Mouse (Mus musculus) 416B (cell line): ENCODE measurements around the gene Gm14139.
"Not testable (repeated sequence)": the region's sequence is repeated elsewhere in the genome, so short reads cannot be mapped to it uniquely, and the experiment has no call there.

Source experiments
- DNase-seq: peaks from one replicate; pipeline ENCODE4 v3.0.0; 2011; ENCODE audit warnings: low read depth

Gene Gm14139

DNA sequence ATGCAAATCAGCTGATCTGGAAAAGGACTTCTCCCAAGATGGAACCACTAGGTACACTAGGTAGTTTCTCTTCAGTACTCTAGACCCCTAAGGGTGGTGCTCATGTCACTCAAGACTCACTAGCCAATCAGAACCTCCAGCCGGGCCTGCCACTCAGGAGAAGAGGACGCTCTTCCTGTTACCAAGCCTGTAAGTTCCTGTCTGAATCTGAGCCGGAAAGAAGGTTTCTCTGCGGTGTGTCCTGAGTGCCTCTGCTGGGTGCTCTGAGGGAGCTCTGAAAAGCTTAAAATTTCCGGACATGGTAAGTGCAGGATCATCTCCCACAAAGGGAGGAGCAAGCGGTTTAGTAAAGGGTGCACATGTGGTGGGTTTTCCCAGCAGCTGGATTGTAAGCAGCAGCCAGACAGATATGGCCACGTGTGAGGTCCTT lies at the start of gene Gm14139:
Gm14139 (plus strand) TSS at position 186 of the 430 bp plus-strand sequence.
- peak; percentile 61 for DNase-seq

DNA sequence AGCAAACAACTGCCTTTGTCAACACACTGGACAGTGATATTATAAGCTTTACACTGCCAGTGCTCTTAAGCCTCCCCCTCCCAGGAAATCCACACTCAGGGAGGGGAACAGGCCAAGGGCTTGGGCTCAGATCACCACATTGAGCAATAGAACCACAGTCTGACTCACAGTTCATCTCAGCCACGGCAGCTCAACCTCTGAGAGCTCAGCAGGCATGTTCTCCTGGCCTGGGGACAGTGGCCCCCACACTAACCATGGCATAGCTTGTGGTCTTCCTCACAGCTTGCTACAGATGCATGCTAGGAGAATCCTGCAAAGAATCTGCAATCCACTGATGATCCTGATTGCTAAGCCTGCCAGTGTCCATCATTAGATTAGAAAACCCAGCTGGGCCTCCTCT lies 49.6 kb upstream of the Gm14139 start:
- DNase-seq, result peak; percentile 88

DNA sequence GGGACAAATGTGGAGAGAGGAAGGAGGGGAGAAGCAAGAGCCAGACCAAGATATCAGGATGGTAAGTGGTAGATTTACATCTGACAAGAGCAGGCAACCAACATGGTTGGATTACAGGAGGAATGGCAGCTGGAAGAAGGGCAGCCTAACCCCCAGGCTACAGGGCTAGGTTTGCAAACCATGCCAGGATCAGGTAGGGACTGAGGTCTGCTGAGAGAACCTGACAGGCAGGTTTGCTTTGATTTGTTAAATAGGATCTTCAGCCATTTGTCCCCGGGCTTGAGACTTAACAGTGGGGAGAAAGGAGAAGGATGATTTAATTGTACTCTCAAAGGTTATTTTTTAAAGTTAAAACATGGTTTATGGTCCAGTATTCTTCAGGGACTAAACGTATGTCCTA lies 48.8 kb upstream of the Gm14139 start:
- DNase-seq, result no peak

DNA sequence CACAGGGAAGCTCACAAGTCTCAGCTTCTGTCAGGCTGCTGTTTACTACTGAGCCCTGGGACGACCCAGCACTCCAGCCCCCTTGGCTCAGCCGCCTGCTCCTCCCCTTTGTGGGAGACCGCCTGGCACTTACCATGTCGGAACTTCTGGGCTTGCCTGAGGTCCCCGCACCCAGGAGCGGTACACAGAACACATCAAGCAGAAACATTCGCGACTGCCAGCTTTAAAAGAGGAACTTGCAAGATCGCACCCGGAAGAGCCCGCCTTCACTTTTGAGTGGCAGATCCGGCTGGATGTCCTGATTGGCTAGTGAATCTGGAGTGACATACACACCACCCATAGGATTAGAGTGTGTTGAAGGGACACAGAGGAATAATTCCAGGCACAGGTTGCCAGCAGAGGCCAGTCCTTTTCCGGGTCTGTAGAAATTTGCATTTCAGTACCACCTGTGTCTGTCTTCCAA lies 45.1 kb upstream of the Gm14139 start, which contains the start of gene Zfp120:
Zfp120 (minus strand) TSS at position 274 of the 463 bp plus-strand sequence.
- DNase-seq, result peak; percentile 98

DNA sequence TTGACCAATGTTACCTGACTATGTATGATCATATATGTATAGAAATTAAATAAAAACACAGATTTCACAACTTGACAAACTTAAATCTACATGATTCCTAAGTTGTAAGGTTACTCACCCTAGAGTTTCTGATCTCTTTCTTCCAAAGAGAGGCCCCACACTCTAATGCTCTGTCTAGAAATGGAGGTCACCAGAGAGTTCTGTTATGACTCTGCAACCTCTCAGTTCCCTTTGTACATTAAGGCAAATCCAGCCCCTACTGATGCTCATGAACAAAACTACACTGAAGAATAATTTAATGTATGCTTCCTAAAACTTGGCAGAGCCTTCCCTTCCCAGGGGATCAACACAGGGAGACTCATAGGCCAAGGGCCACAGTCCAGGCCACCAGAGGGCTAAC lies 14.9 kb upstream of the Gm14139 start:
- DNase-seq, result no peak

DNA sequence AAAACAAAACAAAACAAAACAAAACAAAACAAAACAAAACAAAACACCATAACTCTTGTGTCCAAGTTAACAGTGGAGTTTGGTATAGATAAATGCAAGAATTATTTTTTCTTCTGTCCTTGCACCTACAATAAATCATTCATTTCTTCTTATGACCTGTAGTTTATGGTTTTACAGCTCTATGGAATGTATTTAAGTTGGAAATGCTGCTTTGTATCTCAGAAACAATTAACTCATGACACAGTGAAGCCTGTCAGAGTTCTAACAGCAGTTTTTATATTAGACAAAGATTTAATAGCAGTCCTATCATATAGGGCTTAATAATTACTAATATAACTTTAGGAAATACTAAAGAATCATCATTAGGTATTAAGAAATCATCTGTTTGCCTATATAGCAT lies 7.7 kb upstream of the Gm14139 start:
- DNase-seq, result no peak

DNA sequence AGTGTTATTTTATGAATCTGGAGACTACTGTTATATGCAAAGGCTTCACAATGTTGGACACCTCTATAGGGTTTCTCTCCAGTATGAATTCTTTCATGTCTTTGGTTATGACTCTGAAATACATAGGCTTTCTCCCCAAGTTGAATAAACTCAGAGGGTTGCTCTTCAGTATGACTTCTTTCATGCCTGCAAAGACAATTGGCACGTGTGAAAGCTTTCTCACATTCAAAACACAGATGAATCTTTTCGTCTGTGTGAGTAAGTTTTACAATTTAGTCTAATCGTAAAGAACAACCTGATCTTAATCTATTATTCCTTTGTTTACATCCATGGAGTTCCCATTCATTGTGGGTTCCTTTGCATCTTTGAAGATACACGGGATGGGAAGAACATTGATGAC lies 2.0 kb upstream of the Gm14139 start, which contains the start of gene Gm10770:
Gm10770 (minus strand) TSS at position 101 of the 400 bp plus-strand sequence.
- not testable (repeated sequence) for DNase-seq

DNA sequence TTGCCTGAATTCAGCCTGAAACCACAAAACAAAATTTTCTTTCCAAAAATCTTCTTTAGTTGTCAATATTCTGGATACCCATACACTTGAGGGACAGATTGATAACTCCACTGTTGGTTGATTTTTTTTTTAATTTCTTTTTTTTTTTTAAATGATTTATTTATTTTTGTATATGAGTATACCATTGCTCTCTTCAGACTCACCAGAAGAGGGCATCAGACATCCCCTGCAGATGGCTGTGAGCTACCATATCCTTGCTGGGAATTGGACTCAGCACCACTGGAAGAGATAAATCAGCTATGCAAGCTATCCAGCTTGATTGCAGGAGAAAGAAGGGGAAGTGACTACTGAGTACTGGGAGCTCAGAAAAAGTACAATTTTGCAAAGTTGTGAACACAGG lies 509 bp upstream of the Gm14139 start:
- peak; percentile 21 for DNase-seq

DNA sequence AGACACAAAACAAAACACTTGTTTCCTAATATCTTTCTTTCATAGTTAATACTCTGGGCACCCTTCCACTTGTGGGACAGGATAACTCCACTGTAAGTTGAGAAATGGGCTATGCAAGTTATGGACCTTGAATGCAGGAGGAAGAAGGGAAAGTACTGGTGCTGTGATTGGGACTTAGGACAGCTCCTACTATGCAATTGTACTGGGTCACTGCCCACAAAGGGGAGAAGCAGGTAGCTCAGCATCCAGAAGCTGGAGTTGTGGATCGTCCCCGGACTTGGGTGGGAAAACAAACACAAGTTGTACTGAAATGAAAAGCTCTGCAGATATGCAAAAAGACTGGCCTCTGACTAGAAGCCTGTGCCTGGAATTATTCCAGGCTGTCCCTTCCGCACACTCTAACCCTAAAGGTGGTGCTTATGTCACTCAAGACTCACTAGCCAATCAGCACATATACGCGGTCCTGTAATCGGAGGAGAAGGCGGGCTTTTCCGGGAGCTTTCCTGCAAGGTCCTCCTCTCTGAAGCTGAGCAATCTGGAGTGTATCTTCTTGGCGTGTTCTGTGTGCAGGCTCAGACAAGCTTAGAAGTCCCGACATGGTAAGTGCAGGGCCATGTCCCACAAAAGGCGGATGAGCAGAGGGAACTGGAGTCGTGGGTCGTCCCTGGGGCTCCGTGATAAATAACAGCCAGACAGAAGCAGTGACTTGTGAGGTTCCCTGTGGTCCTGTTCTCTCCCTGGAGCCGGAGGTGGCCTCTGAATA lies 36.2 kb downstream of the Gm14139 start, which contains the start of gene Zfp937:
Zfp937 (plus strand) TSS at position 474 of the 763 bp plus-strand sequence.
- DNase-seq, result not testable (repeated sequence)

DNA sequence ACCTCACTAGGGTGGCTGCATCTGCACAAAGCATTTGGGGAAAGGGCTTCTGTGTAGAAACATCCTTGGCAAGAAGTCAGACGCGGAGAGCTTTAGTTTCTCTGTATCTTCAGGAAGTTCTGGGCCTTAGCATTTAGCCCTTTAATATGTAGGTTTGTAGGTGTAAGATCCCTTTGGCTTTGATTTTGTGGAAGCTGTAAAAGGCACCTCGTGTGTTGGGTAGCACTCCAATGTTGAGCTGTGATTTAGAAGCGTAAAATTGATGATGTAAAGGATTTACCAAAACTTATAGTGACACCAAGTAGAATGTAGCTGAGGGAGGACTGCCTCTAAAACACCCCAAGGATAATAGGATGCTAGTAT lies 36.8 kb downstream of the Gm14139 start:
- not testable (repeated sequence) for DNase-seq

DNA sequence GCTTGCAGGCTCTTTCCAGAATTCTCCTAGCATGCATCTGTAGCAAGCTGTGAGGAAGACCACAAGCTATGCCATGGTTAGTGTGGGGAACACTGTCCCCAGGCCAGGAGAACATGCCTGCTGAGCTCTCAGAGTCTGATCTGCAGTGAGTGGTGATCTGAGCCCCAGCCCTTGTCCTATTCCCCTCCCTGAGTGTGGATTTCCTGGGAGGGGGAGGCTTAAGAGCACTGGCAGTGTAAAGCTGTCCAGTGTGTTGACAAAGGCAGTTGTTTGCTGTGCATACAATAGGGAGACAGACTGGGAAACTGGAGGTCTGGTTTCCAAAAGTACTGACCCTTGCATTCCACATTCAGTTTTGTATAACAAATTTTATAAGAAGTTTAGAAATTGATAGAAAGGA lies 41.7 kb downstream of the Gm14139 start:
- not testable (repeated sequence) for DNase-seq
